Mouse (Mus musculus) ES-Bruce4 (cell line): Measurements from ENCODE around the gene Inpp1. TPM values are rescaled to one million over a fixed set of nuclear protein-coding genes. Genes with fewer than 3 reads are reported as not detected.

Experiments
- H3K27ac ChIP-seq: 2 replicates; pipeline ENCODE4 v1.5.1; 2012; ENCODE audit warnings: low read length, inconsistent platforms; ENCODE audit not compliant: insufficient read depth
- H3K27me3 ChIP-seq: 2 replicates; pipeline ENCODE4 v1.6.1; 2012; ENCODE audit warnings: mild to moderate bottlenecking, low read length, inconsistent platforms; ENCODE audit not compliant: control insufficient read depth, poor library complexity, insufficient read depth, severe bottlenecking
- H3K36me3 ChIP-seq: 2 replicates; pipeline ENCODE4 v1.6.1; 2012; ENCODE audit warnings: inconsistent platforms, mild to moderate bottlenecking, low read length, moderate library complexity; ENCODE audit not compliant: control insufficient read depth, poor library complexity, insufficient read depth, severe bottlenecking
- H3K4me1 ChIP-seq: one replicate; pipeline ENCODE4 v1.8.1; 2011; ENCODE audit warnings: low read length; ENCODE audit not compliant: control insufficient read depth, insufficient read depth
- H3K4me3 ChIP-seq: 2 replicates; pipeline ENCODE4 v1.5.1; 2011; ENCODE audit warnings: low read depth, mild to moderate bottlenecking, low read length
- H3K9ac ChIP-seq: 2 replicates; pipeline ENCODE4 v1.6.1; 2012; ENCODE audit warnings: low read depth, mild to moderate bottlenecking, inconsistent platforms; ENCODE audit not compliant: poor library complexity, severe bottlenecking
- H3K9me3 ChIP-seq: replicated peaks from 2 replicates; pipeline ENCODE4 v1.6.1; 2012; ENCODE audit warnings: mild to moderate bottlenecking, low read length, inconsistent platforms; ENCODE audit not compliant: control insufficient read depth, poor library complexity, insufficient read depth, severe bottlenecking
- CTCF ChIP-seq: IDR thresholded peaks from one replicate; pipeline ENCODE4 v1.8.1; 2011; ENCODE audit warnings: low read depth, low read length
- EP300 ChIP-seq: IDR thresholded peaks from 2 replicates; pipeline ENCODE4 v1.6.1; 2011; ENCODE audit warnings: low read depth, low read length; ENCODE audit not compliant: insufficient read depth
- POLR2A ChIP-seq: IDR thresholded peaks from one replicate; pipeline ENCODE4 v1.8.1; 2011; ENCODE audit warnings: low read length; ENCODE audit not compliant: insufficient read depth
- polyA plus RNA-seq: library from polyadenylated mRNA; stranded (reverse); fragments of >200 nt; gene quantifications from 2 replicates; pipeline ENCODE4 v1.2.4, GENCODE M21; 2011; ENCODE audit warnings: low read depth; ENCODE audit not compliant: missing spikeins, insufficient read depth, insufficient read length

The Inpp1 gene
- polyA plus RNA-seq, 1 experiment: 5.7 TPM

- Histone ChIP-seq H3K9me3 (no peaks in the 10 kb centered on the region), H3K27ac (no peak overlapping the region), H3K27me3 (no peaks in the 10 kb centered on the region), H3K4me1 (no peaks in the 10 kb centered on the region), H3K36me3 (no peaks in the 10 kb centered on the region), H3K9ac (no peak overlapping the region), H3K4me3 (no peak overlapping the region)
- no peak for TF ChIP-seq EP300
- TF ChIP-seq CTCF: no peak
- no peak for TF ChIP-seq POLR2A
These were observed 9.0 kb downstream of the Inpp1 start for GRCm38 (mm10) chr1:52808456-52808855.

- H3K27me3 ChIP-seq: no peaks in the 10 kb centered on the region
- TF ChIP-seq CTCF (no peak), POLR2A (no peak), EP300 (no peak)
- no peaks in the 10 kb centered on the region for H3K36me3 ChIP-seq
- no peak overlapping the region for H3K27ac ChIP-seq
- no peak overlapping the region for H3K9ac ChIP-seq
- H3K4me3 ChIP-seq: no peak overlapping the region
- no peaks in the 10 kb centered on the region for H3K4me1 ChIP-seq
- no peaks in the 10 kb centered on the region for H3K9me3 ChIP-seq
These were observed 12.4 kb downstream of the Inpp1 start for GRCm38 (mm10) chr1:52805041-52805440.

GRCm38 (mm10) chr1:52802406-52802975 is 15.0 kb downstream of the Inpp1 start:
- TF ChIP-seq POLR2A: no peak
- no peak for TF ChIP-seq EP300
- no peak for TF ChIP-seq CTCF
- no peaks in the 10 kb centered on the region for H3K4me1 ChIP-seq
- no peak overlapping the region for H3K4me3 ChIP-seq
- H3K9me3 ChIP-seq: no peaks in the 10 kb centered on the region
- no peak overlapping the region for H3K27ac ChIP-seq
- H3K27me3 ChIP-seq: no peaks in the 10 kb centered on the region
- no peaks in the 10 kb centered on the region for H3K36me3 ChIP-seq
- H3K9ac ChIP-seq: no peak overlapping the region

GRCm38 (mm10) chr1:52801651-52802050 is 15.8 kb downstream of the Inpp1 start:
- Histone ChIP-seq H3K9me3 (no peaks in the 10 kb centered on the region), H3K27me3 (no peaks in the 10 kb centered on the region), H3K9ac (no peak overlapping the region), H3K4me3 (no peak overlapping the region), H3K27ac (no peak overlapping the region), H3K36me3 (no peaks in the 10 kb centered on the region), H3K4me1 (no peaks in the 10 kb centered on the region)
- TF ChIP-seq POLR2A: no peak
- no peak for TF ChIP-seq EP300
- no peak for TF ChIP-seq CTCF

GRCm38 (mm10) chr1:52800340-52800740 is 17.1 kb downstream of the Inpp1 start:
- Histone ChIP-seq H3K36me3 (no peaks in the 10 kb centered on the region), H3K9me3 (no peaks in the 10 kb centered on the region), H3K4me3 (no peak overlapping the region), H3K4me1 (no peaks in the 10 kb centered on the region), H3K27me3 (no peaks in the 10 kb centered on the region), H3K27ac (no peak overlapping the region), H3K9ac (no peak overlapping the region)
- TF ChIP-seq CTCF (no peak), POLR2A (no peak)

- no peaks in the 10 kb centered on the region for H3K9me3 ChIP-seq
- H3K4me1 ChIP-seq: no peaks in the 10 kb centered on the region
- H3K27me3 ChIP-seq: no peaks in the 10 kb centered on the region
These were observed 17.7 kb downstream of the Inpp1 start for GRCm38 (mm10) chr1:52799772-52800171.

More at GRCm38 (mm10) chr1:52799772-52800171, 17.7 kb downstream of the Inpp1 start:
- H3K27ac ChIP-seq: no peak overlapping the region
- H3K36me3 ChIP-seq: no peaks in the 10 kb centered on the region
- TF ChIP-seq POLR2A: no peak
- no peak overlapping the region for H3K4me3 ChIP-seq
- H3K9ac ChIP-seq: no peak overlapping the region
